Mouse (Mus musculus) kidney, embryonic 16.5 days (tissue): ENCODE results near the gene Pfdn6. TPM values are rescaled to one million over a fixed set of nuclear protein-coding genes. Genes with fewer than 3 reads are reported as not detected.
"Not testable (repeated sequence)": the region's sequence is repeated elsewhere in the genome, so short reads cannot be mapped to it uniquely, and the experiment has no call there.

Experiments used
- ATAC-seq: fragments of 200-750 bp; cut with Nextera tagmentation; 2 replicates; pipeline ENCODE4 v1.8.0; 2017; ENCODE audit warnings: moderate TSS enrichment; ENCODE audit not compliant: low FRiP score, low TSS enrichment
- H3K27ac ChIP-seq: fragments of 300-500 bp; sonication (generic); 2 replicates; pipeline ENCODE4 v1.5.1; 2014; ENCODE audit warnings: low read length
- H3K27me3 ChIP-seq: fragments of 300-500 bp; sonication (generic); 2 replicates; pipeline ENCODE4 v1.6.1; 2014; ENCODE audit warnings: low read length, control low read depth, mixed read lengths; ENCODE audit not compliant: insufficient read depth
- H3K36me3 ChIP-seq: fragments of 300-500 bp; sonication (generic); 2 replicates; pipeline ENCODE4 v1.6.1; 2014; ENCODE audit warnings: low read length, control low read depth, mixed read lengths; ENCODE audit not compliant: insufficient read depth
- H3K4me1 ChIP-seq: fragments of 300-500 bp; sonication (generic); 2 replicates; pipeline ENCODE4 v1.6.1; 2014; ENCODE audit warnings: low read length, control low read depth, mixed read lengths; ENCODE audit not compliant: insufficient read depth
- H3K4me2 ChIP-seq: fragments of 300-500 bp; sonication (generic); replicated peaks from 2 replicates; pipeline ENCODE4 v1.6.1; 2014; ENCODE audit warnings: low read depth, low read length
- H3K4me3 ChIP-seq: fragments of 300-500 bp; sonication (generic); 2 replicates; pipeline ENCODE4 v1.5.1; 2014; ENCODE audit warnings: mild to moderate bottlenecking, low read length
- H3K9ac ChIP-seq: fragments of 300-500 bp; sonication (generic); replicated peaks from 2 replicates; pipeline ENCODE4 v1.6.1; 2014; ENCODE audit warnings: low read length
- H3K9me3 ChIP-seq: fragments of 300-500 bp; sonication (generic); 2 replicates; pipeline ENCODE4 v1.6.1; 2016; ENCODE audit warnings: low read length, control low read depth
- WGBS: fragments of 180-500 bp; shearing (Covaris S2); extraction: QIAGEN DNeasy Blood & Tissue Kit; methylation state at CpG from one replicate; pipeline ENCODE4 v1.1.7; 2014; 5-methylcytosine and 5-hydroxymethylcytosine counted together
- polyA plus RNA-seq: library from polyadenylated mRNA; unstranded; fragments of >200 nt; fragmentation: Nextera tagmentation; extraction: Ambion mirVana; gene quantifications from 2 replicates; pipeline ENCODE4 v1.2.1, GENCODE M21; 2015

Gene Pfdn6
- polyA plus RNA-seq, 1 experiment from 2014 or later, result 168 TPM

DNA sequence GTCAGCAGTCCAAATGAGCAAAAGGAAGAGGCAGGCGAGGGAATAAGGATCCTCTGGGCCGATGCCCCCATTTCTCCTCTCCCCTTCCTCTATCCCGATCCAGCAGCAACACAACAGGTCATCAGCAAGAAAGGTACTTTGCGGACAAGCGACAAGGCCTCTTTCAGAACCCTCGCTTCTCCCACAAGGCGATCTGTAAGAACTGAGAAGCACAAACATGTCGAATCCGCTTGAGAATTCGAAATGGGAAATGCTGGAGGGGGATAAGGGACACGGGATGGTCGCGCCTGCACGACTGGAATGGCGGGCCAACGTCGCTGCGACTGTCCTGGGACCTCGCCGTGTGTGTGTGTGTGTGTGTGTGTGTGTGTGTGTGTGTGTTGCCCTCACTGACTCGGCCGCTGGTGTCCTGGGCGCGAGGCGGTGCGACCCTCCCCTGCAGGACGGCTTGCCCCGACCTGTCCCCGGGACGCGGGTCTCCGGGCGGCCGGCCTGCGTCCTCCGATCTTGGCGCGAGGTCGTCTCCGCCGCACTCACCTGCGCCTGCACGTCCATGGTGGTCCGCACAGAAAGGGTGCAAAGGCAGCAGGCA is 50.1 kb downstream of the Pfdn6 start:
- not testable (repeated sequence) for H3K27me3 ChIP-seq, H3K9me3 ChIP-seq, ATAC-seq, H3K36me3 ChIP-seq
- Histone ChIP-seq H3K4me2 (peak overlapping the region; percentile 63), H3K4me1 (peaks cover 10% of the 10 kb centered on the region), H3K27ac (peak overlapping the region; percentile 55; the same call in 1 of the 2 replicates), H3K9ac (peak overlapping the region; percentile 73), H3K4me3 (peak overlapping the region; percentile 62)
- WGBS, result under 1% methylated on average over 38 of the region's 44 CpGs

Other genes starting within 250 kb of the Pfdn6 start
- 58.4 and 61.9 TPM in 2 replicates for gene March2, start 221.7 kb downstream of the Pfdn6 start, polyA plus RNA-seq
- gene Rab11b, start 179.8 kb downstream of the Pfdn6 start, polyA plus RNA-seq, result 245 and 303 TPM in 2 replicates
- gene Angptl4, start 158.5 kb downstream of the Pfdn6 start, polyA plus RNA-seq, result 28.4 and 29.5 TPM in 2 replicates
- 65.0 and 73.5 TPM in 2 replicates for gene Kank3, start 129.8 kb downstream of the Pfdn6 start, polyA plus RNA-seq
- 796 and 818 TPM in 2 replicates for gene Rps28, start 115.8 kb downstream of the Pfdn6 start, polyA plus RNA-seq
- gene Ndufa7, start 115.8 kb downstream of the Pfdn6 start, polyA plus RNA-seq, result 480 and 498 TPM in 2 replicates
- gene Cd320, start 97.3 kb downstream of the Pfdn6 start, polyA plus RNA-seq, result 120 and 122 TPM in 2 replicates
- not detected in 2 replicates for gene Gm7029, start 66.5 kb downstream of the Pfdn6 start, polyA plus RNA-seq
- gene Kifc1, start 49.7 kb downstream of the Pfdn6 start, polyA plus RNA-seq, result 9.6 and 10.5 TPM in 2 replicates
- 0.22 TPM in 1 of 2 replicates, not detected in the other for gene Platr17, start 35.2 kb downstream of the Pfdn6 start, polyA plus RNA-seq
- 59.9 and 60.1 TPM in 2 replicates for gene Daxx, start 30.9 kb downstream of the Pfdn6 start, polyA plus RNA-seq
- gene Tapbp, start 24.4 kb downstream of the Pfdn6 start, polyA plus RNA-seq, result 36.1 and 39.2 TPM in 2 replicates
- 20.6 and 20.9 TPM in 2 replicates for gene Zbtb22, start 24.4 kb downstream of the Pfdn6 start, polyA plus RNA-seq
- 35.9 and 38.0 TPM in 2 replicates for gene Rgl2, start 10.8 kb downstream of the Pfdn6 start, polyA plus RNA-seq
- 32.7 and 37.7 TPM in 2 replicates for gene Wdr46, start 317 bp upstream of the Pfdn6 start, polyA plus RNA-seq
- 6.2 and 6.9 TPM in 2 replicates for gene B3galt4, start 11.1 kb upstream of the Pfdn6 start, polyA plus RNA-seq
- 51.9 and 54.7 TPM in 2 replicates for gene Vps52, start 15.5 kb upstream of the Pfdn6 start, polyA plus RNA-seq
- 1,660 and 1,786 TPM in 2 replicates for gene Rps18, start 15.7 kb upstream of the Pfdn6 start, polyA plus RNA-seq
- 31.5 and 32.7 TPM in 2 replicates for gene H2-K1, start 60.0 kb upstream of the Pfdn6 start, polyA plus RNA-seq
- gene Ring1, start 84.3 kb upstream of the Pfdn6 start, polyA plus RNA-seq, result 14.7 and 18.7 TPM in 2 replicates
- gene H2-Ke6, start 87.7 kb upstream of the Pfdn6 start, polyA plus RNA-seq, result 52.9 and 54.0 TPM in 2 replicates
- 227 and 231 TPM in 2 replicates for gene Slc39a7, start 91.3 kb upstream of the Pfdn6 start, polyA plus RNA-seq
- gene Rxrb, start 91.5 kb upstream of the Pfdn6 start, polyA plus RNA-seq, result 52.7 and 56.7 TPM in 2 replicates
- 3.2 and 3.7 TPM in 2 replicates for gene Col11a2, start 99.1 kb upstream of the Pfdn6 start, polyA plus RNA-seq
- gene H2-Oa, start 152.0 kb upstream of the Pfdn6 start, polyA plus RNA-seq, result 0.52 and 0.82 TPM in 2 replicates
- 18.3 and 19.0 TPM in 2 replicates for gene H2-DMa, start 179.2 kb upstream of the Pfdn6 start, polyA plus RNA-seq
- gene Brd2, start 182.3 kb upstream of the Pfdn6 start, polyA plus RNA-seq, result 117 and 134 TPM in 2 replicates
- 24.5 and 30.3 TPM in 2 replicates for gene H2-DMb2, start 203.0 kb upstream of the Pfdn6 start, polyA plus RNA-seq
- gene H2-DMb1, start 212.7 kb upstream of the Pfdn6 start, polyA plus RNA-seq, result 7.2 and 8.6 TPM in 2 replicates
- gene Tap1, start 247.2 kb upstream of the Pfdn6 start, polyA plus RNA-seq, result 4.7 and 5.5 TPM in 2 replicates
- gene Psmb9, start 247.4 kb upstream of the Pfdn6 start, polyA plus RNA-seq, result 2.0 and 2.4 TPM in 2 replicates